Mouse (Mus musculus) cerebellum, adult 2 months (tissue): ENCODE results near the gene Hrnr. TPM values are rescaled to one million over a fixed set of nuclear protein-coding genes. Genes with fewer than 3 reads are reported as not detected.

Source experiments
- DNase-seq, 2 experiments: peaks; one replicate each; pipeline ENCODE4 v3.0.0; 2021
- H3K27ac ChIP-seq: fragments of 200-500 bp; 2 replicates; pipeline ENCODE4 v1.5.1; 2012; ENCODE audit warnings: low read length, control low read depth, inconsistent platforms; ENCODE audit not compliant: insufficient read depth
- H3K27me3 ChIP-seq: fragments of 200-500 bp; 2 replicates; pipeline ENCODE4 v1.6.1; 2012; ENCODE audit warnings: inconsistent platforms, mild to moderate bottlenecking, low read length, moderate library complexity; ENCODE audit not compliant: control insufficient read depth, insufficient read depth
- H3K4me1 ChIP-seq: fragments of 200-500 bp; 2 replicates; pipeline ENCODE4 v1.6.1; 2011; ENCODE audit warnings: low read length; ENCODE audit not compliant: control insufficient read depth, insufficient read depth
- H3K4me3 ChIP-seq: fragments of 200-500 bp; replicated peaks from 2 replicates; pipeline ENCODE3; 2011; ENCODE audit warnings: mild to moderate bottlenecking, low read depth, low read length, control low read depth; ENCODE audit not compliant: insufficient read depth
- CTCF ChIP-seq: fragments of 200-500 bp; IDR thresholded peaks from 2 replicates; pipeline ENCODE4 v1.5.1; 2011; ENCODE audit warnings: low read depth, mild to moderate bottlenecking, control low read depth, low read length, moderate library complexity, borderline replicate concordance; ENCODE audit not compliant: insufficient read depth
- POLR2A ChIP-seq: fragments of 200-500 bp; IDR thresholded peaks from 2 replicates; pipeline ENCODE4 v1.6.1; 2011; ENCODE audit warnings: low read length, control low read depth, borderline replicate concordance; ENCODE audit not compliant: insufficient read depth
- WGBS: fragments of 180-500 bp; shearing (Covaris S2); methylation state at CpG from one replicate; pipeline ENCODE4 v1.1.7; 2018; 5-methylcytosine and 5-hydroxymethylcytosine counted together
- polyA plus RNA-seq: library from polyadenylated mRNA; depleted of rRNA; stranded (reverse); fragments of >200 nt; gene quantifications from 2 replicates; pipeline ENCODE4 v1.2.3, GENCODE M21; 2012; rRNA removed

The Hrnr gene
- polyA plus RNA-seq, 1 experiment, result not detected

DNA sequence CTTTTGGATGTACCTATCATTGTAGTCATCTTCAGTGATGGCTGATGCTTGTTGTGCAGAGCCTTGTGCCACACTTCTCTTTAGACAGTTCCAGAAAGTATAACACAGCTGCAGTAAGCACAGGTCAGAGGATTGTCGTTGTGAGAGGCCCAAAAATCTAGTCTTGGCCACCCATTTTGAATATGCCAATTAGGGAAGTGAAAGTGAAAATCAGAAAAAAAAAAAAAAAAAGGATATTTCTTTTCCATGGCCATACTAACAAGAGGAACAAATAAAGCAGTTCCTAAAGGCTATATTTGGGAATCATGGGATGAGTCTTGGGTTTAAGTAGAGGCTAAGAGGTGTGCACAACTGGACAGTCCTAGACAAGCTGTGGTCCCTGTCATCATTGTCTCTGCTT is 55.6 kb downstream of the Hrnr start:
- Histone ChIP-seq H3K4me3 (no peak overlapping the region), H3K4me1 (no peaks in the 10 kb centered on the region), H3K27ac (no peak overlapping the region), H3K27me3 (no peaks in the 10 kb centered on the region)
- no peak for TF ChIP-seq POLR2A
- TF ChIP-seq CTCF, result no peak
- 73% methylated on average over 1 of the region's 1 CpGs for WGBS
- no peak for DNase-seq

DNA sequence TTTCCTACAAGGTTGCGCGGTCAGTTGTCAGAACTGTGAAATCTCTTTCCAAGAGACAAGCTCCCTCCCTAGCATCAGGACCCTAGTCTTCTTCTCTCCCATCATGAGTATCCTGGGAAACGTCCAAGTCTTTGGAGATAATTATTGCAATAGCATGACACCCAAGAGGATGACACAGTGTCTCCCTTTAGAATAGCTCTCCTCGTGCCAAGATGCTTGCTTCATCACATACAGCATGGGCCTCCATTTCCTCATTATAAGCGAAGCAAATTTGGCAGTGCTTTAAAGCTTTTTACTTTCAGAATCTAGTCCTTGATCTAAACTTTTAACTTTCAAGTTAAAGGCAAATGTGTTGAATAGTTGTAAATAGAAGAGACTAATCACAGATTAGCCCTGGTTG is 56.1 kb downstream of the Hrnr start:
- H3K27me3 ChIP-seq, result no peaks in the 10 kb centered on the region
- no peak for DNase-seq
- H3K4me1 ChIP-seq, result no peaks in the 10 kb centered on the region
- TF ChIP-seq POLR2A (no peak), CTCF (no peak)
- no peak overlapping the region for H3K4me3 ChIP-seq
- WGBS, result 76% methylated on average over 5 of the region's 5 CpGs
- no peak overlapping the region for H3K27ac ChIP-seq

DNA sequence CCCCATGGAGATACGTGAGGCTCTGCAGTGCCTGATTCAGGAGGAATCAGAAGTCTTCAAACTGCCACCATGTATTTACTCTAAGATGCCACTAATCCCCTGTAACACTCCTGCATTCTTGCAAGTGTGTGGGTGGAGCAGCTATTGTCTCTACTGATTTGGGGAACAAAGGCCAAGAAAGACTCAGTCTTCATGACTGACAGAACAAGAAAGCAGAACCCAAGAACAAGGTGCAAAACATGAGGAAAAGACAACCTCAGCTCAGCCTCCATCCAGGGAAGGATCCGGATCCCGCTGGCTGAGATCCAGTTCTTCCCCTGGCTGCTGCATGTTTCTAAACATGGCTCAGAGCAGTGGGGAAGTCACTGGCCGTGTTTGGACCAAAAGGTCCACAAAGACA is 58.6 kb downstream of the Hrnr start:
- Histone ChIP-seq H3K27ac (no peak overlapping the region), H3K4me1 (no peaks in the 10 kb centered on the region)
- 36% methylated on average over 4 of the region's 4 CpGs for WGBS

More for the DNA sequence above, 58.6 kb downstream of the Hrnr start:
- no peak overlapping the region for H3K4me3 ChIP-seq
- no peaks in the 10 kb centered on the region for H3K27me3 ChIP-seq
- DNase-seq, result no peak
- TF ChIP-seq CTCF, result no peak

Other genes starting within 250 kb of the Hrnr start
- not detected in 2 replicates for gene Crnn, start 175.0 kb upstream of the Hrnr start, polyA plus RNA-seq
- not detected in 2 replicates for gene Flg2, start 122.5 kb upstream of the Hrnr start, polyA plus RNA-seq
- not detected in 2 replicates for gene Flg, start 46.2 kb upstream of the Hrnr start, polyA plus RNA-seq
- not detected in 2 replicates for gene Rptn, start 74.0 kb downstream of the Hrnr start, polyA plus RNA-seq
- 0.79 and 0.82 TPM in 2 replicates for gene Tchh, start 122.6 kb downstream of the Hrnr start, polyA plus RNA-seq
- not detected in 2 replicates for gene Tchhl1, start 149.0 kb downstream of the Hrnr start, polyA plus RNA-seq
- gene S100a11, start 200.7 kb downstream of the Hrnr start, polyA plus RNA-seq, result 25.5 and 25.9 TPM in 2 replicates
- gene S100a10, start 235.3 kb downstream of the Hrnr start, polyA plus RNA-seq, result 60.1 and 60.6 TPM in 2 replicates